Mouse (Mus musculus): ENCODE data around the gene Aldh16a1. TPM values are rescaled to one million over a fixed set of nuclear protein-coding genes. Genes with fewer than 3 reads are reported as not detected.
"Not testable (repeated sequence)": the region's sequence is repeated elsewhere in the genome, so short reads cannot be mapped to it uniquely, and the experiment has no call there.

Gene Aldh16a1
- polyA plus RNA-seq, 1 experiment, result 25.0 TPM

GRCm38 (mm10) chr7:45100046-45100445 is 54.3 kb downstream of the Aldh16a1 start:
- TF ChIP-seq CTCF (IDR thresholded peaks at IDR 0.05; ENCODE audit: borderline replicate concordance, insufficient read depth, low read length), result no peak
- TF ChIP-seq POLR2A (IDR thresholded peaks at IDR 0.05; ENCODE audit: low read depth, low read length), result no peak
- no peaks in the 10 kb centered on the region for H3K4me1 ChIP-seq (ENCODE audit: control insufficient read depth, insufficient read depth, low read length)
- H3K27ac ChIP-seq (ENCODE audit: insufficient read depth, low read length), result no peak overlapping the region
- no peak overlapping the region for H3K4me3 ChIP-seq (ENCODE audit: insufficient read depth, low read length)

- no peak overlapping the region for H3K4me3 ChIP-seq (ENCODE audit: insufficient read depth, low read length)
- H3K4me1 ChIP-seq (ENCODE audit: control insufficient read depth, insufficient read depth, low read length), result no peaks in the 10 kb centered on the region
- TF ChIP-seq CTCF (IDR thresholded peaks at IDR 0.05; ENCODE audit: borderline replicate concordance, insufficient read depth, low read length), result no peak
- TF ChIP-seq POLR2A (IDR thresholded peaks at IDR 0.05; ENCODE audit: low read depth, low read length), result no peak
- no peak overlapping the region for H3K27ac ChIP-seq (ENCODE audit: insufficient read depth, low read length)
Observed at GRCm38 (mm10) chr7:45098541-45099240, 55.7 kb downstream of the Aldh16a1 start.

- H3K27ac ChIP-seq (ENCODE audit: insufficient read depth, low read length), result no peak overlapping the region
- H3K4me1 ChIP-seq (ENCODE audit: control insufficient read depth, insufficient read depth, low read length), result peaks cover 5% of the 10 kb centered on the region; the same call in 1 of the 2 replicates
- H3K4me3 ChIP-seq (ENCODE audit: insufficient read depth, low read length), result no peak overlapping the region
- TF ChIP-seq CTCF (IDR thresholded peaks at IDR 0.05; ENCODE audit: borderline replicate concordance, insufficient read depth, low read length), result no peak
- TF ChIP-seq POLR2A (IDR thresholded peaks at IDR 0.05; ENCODE audit: low read depth, low read length), result no peak
Observed at GRCm38 (mm10) chr7:45097479-45097878, 56.9 kb downstream of the Aldh16a1 start.

GRCm38 (mm10) chr7:45095965-45096364 is 58.4 kb downstream of the Aldh16a1 start:
- H3K27ac ChIP-seq (ENCODE audit: insufficient read depth, low read length); H3K4me1 ChIP-seq (ENCODE audit: control insufficient read depth, insufficient read depth, low read length); H3K4me3 ChIP-seq (ENCODE audit: insufficient read depth, low read length): not testable (repeated sequence)

GRCm38 (mm10) chr7:45095367-45095766 is 59.0 kb downstream of the Aldh16a1 start:
- no peak for TF ChIP-seq CTCF (IDR thresholded peaks at IDR 0.05; ENCODE audit: borderline replicate concordance, insufficient read depth, low read length)
- TF ChIP-seq POLR2A (IDR thresholded peaks at IDR 0.05; ENCODE audit: low read depth, low read length), result no peak
- Histone ChIP-seq H3K4me1 (ENCODE audit: control insufficient read depth, insufficient read depth, low read length) (peaks cover 5% of the 10 kb centered on the region; the same call in 1 of the 2 replicates), H3K4me3 (ENCODE audit: insufficient read depth, low read length) (no peak overlapping the region), H3K27ac (ENCODE audit: insufficient read depth, low read length) (no peak overlapping the region)

- H3K27ac ChIP-seq (ENCODE audit: insufficient read depth, low read length), result no peak overlapping the region
- H3K4me1 ChIP-seq (ENCODE audit: control insufficient read depth, insufficient read depth, low read length), result peaks cover 5% of the 10 kb centered on the region; the same call in 1 of the 2 replicates
- H3K4me3 ChIP-seq (ENCODE audit: insufficient read depth, low read length), result no peak overlapping the region
- TF ChIP-seq CTCF (IDR thresholded peaks at IDR 0.05; ENCODE audit: borderline replicate concordance, insufficient read depth, low read length), result no peak
- no peak for TF ChIP-seq POLR2A (IDR thresholded peaks at IDR 0.05; ENCODE audit: low read depth, low read length)
Observed at GRCm38 (mm10) chr7:45094121-45094520, 60.3 kb downstream of the Aldh16a1 start.

- no peak for TF ChIP-seq POLR2A (IDR thresholded peaks at IDR 0.05; ENCODE audit: low read depth, low read length)
- no peak for TF ChIP-seq CTCF (IDR thresholded peaks at IDR 0.05; ENCODE audit: borderline replicate concordance, insufficient read depth, low read length)
- Histone ChIP-seq H3K27ac (ENCODE audit: insufficient read depth, low read length) (no peak overlapping the region), H3K4me1 (ENCODE audit: control insufficient read depth, insufficient read depth, low read length) (peaks cover 5% of the 10 kb centered on the region; the same call in 1 of the 2 replicates), H3K4me3 (ENCODE audit: insufficient read depth, low read length) (no peak overlapping the region)
Observed at GRCm38 (mm10) chr7:45093516-45093905, 60.9 kb downstream of the Aldh16a1 start.

GRCm38 (mm10) chr7:45092828-45093515 is 61.4 kb downstream of the Aldh16a1 start:
- Histone ChIP-seq H3K27ac (ENCODE audit: insufficient read depth, low read length) (0 out of 2 replicates have a peak overlapping the region, but pooled peaks have one; percentile 35), H3K4me3 (ENCODE audit: insufficient read depth, low read length) (no peak overlapping the region), H3K4me1 (ENCODE audit: control insufficient read depth, insufficient read depth, low read length) (peaks cover 5% of the 10 kb centered on the region; the same call in 1 of the 2 replicates)
- TF ChIP-seq POLR2A (IDR thresholded peaks at IDR 0.05; ENCODE audit: low read depth, low read length) (no peak; the same call in 1 of the 2 replicates), CTCF (IDR thresholded peaks at IDR 0.05; ENCODE audit: borderline replicate concordance, insufficient read depth, low read length) (no peak)

GRCm38 (mm10) chr7:45092048-45092447 is 62.3 kb downstream of the Aldh16a1 start, which contains the start of gene Rcn3:
Gene Rcn3, minus strand, starts transcription at chr7:45092221.
- H3K4me3 ChIP-seq (ENCODE audit: insufficient read depth, low read length), result peak within 1 kb of the TSS; percentile 60
- H3K27ac ChIP-seq (ENCODE audit: insufficient read depth, low read length), result peak within 1 kb of the TSS; percentile 85
- no peak for TF ChIP-seq CTCF (IDR thresholded peaks at IDR 0.05; ENCODE audit: borderline replicate concordance, insufficient read depth, low read length)
- TF ChIP-seq POLR2A (IDR thresholded peaks at IDR 0.05; ENCODE audit: low read depth, low read length), result peak; percentile 93
- H3K4me1 ChIP-seq (ENCODE audit: control insufficient read depth, insufficient read depth, low read length), result peaks cover 5% of the 10 kb centered on the region; the same call in 1 of the 2 replicates
